Comparison of ENCODE assay signal across 13 mouse cellular contexts in the genomic region with DNA sequence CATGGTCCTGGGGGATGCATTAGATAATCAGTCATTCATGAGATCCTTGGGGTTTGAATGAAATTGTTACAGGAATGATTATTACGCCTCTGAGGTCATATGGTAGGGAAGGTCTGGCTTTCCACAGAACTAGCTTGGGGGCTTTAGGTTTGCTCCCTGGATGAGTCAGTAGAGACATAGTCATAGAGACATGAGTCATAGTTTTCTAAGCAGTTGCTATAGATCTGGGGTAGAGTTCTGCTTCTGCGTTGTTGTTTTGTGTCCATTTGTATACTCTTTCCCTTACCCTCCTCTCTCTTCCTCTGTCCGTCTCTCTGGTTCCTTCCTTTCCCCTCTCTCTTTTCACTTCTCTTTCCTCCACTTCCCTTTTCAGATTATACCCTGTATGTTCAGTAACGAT.
"Had no signal": no experiment of that assay in that cellular context is flagged by ENCODE, and none has a peak within 500 bp of the region (broad histone marks: within the 10 kb centered on the region; RNA-seq: fewer than 3 reads in every experiment).

No protein-coding gene starts in this region.

- ATAC-seq: midbrain, embryonic 13.5 days had no signal

- DNase-seq: kidney, adult 11 months; kidney, postnatal 36 days; layer of hippocampus, adult 9-11 months; layer of hippocampus, postnatal 36 days; left cerebral cortex, postnatal 4 days; lung, adult 18-20 months; right cerebral cortex, postnatal 14 days; thymus, postnatal 36 days had no signal

- H3K4me1 ChIP-seq: kidney, embryonic 15.5 days; limb, embryonic 13.5 days; midbrain, embryonic 13.5 days; neural tube, embryonic 12.5 days had no signal

- H3K27ac ChIP-seq: kidney, embryonic 15.5 days; limb, embryonic 13.5 days; liver, embryonic 14.5 days; midbrain, embryonic 13.5 days; neural tube, embryonic 12.5 days had no signal

- H3K4me2 ChIP-seq: kidney, embryonic 15.5 days; limb, embryonic 13.5 days; midbrain, embryonic 13.5 days; neural tube, embryonic 12.5 days had no signal

- H3K27me3 ChIP-seq: kidney, embryonic 15.5 days; limb, embryonic 13.5 days; midbrain, embryonic 13.5 days; neural tube, embryonic 12.5 days had no signal

- H3K9ac ChIP-seq: kidney, embryonic 15.5 days; limb, embryonic 13.5 days; liver, embryonic 14.5 days; midbrain, embryonic 13.5 days; neural tube, embryonic 12.5 days had no signal

- H3K4me3 ChIP-seq: kidney, embryonic 15.5 days; limb, embryonic 13.5 days; midbrain, embryonic 13.5 days; neural tube, embryonic 12.5 days had no signal

- H3K36me3 ChIP-seq: kidney, embryonic 15.5 days; limb, embryonic 13.5 days; neural tube, embryonic 12.5 days had no signal

- H3K9me3 ChIP-seq: kidney, embryonic 15.5 days; limb, embryonic 13.5 days; midbrain, embryonic 13.5 days; neural tube, embryonic 12.5 days had no signal
